Mouse (Mus musculus) heart, postnatal 0 days (tissue): Measurements from ENCODE around the gene Negr1. TPM values are rescaled to one million over a fixed set of nuclear protein-coding genes. Genes with fewer than 3 reads are reported as not detected.

Experiments
- ATAC-seq: fragments of 200-750 bp; cut with Nextera tagmentation; 2 replicates; pipeline ENCODE4 v1.8.0; 2017; ENCODE audit warnings: low read depth, moderate number of reproducible peaks, moderate library complexity; ENCODE audit not compliant: insufficient read depth
- DNase-seq: peaks from one replicate; pipeline ENCODE4 v3.0.0-alpha.2; 2016; ENCODE audit warnings: low spot score
- H3K27ac ChIP-seq: fragments of 300-500 bp; sonication (generic); 2 replicates; pipeline ENCODE4 v1.5.1; 2014; ENCODE audit warnings: low read depth, mild to moderate bottlenecking
- H3K27me3 ChIP-seq: fragments of 300-500 bp; sonication (generic); 2 replicates; pipeline ENCODE4 v1.6.1; 2014; ENCODE audit warnings: low read length, mixed read lengths; ENCODE audit not compliant: control insufficient read depth, insufficient read depth
- H3K36me3 ChIP-seq: fragments of 300-500 bp; sonication (generic); replicated peaks from 2 replicates; pipeline ENCODE4 v1.6.1; 2014; ENCODE audit warnings: low read length, mixed read lengths; ENCODE audit not compliant: control insufficient read depth, insufficient read depth
- H3K4me1 ChIP-seq: fragments of 300-500 bp; sonication (generic); 2 replicates; pipeline ENCODE4 v1.6.1; 2014; ENCODE audit warnings: antibody characterized with exemption; ENCODE audit not compliant: control insufficient read depth, insufficient read depth
- H3K4me2 ChIP-seq: fragments of 300-500 bp; sonication (generic); 2 replicates; pipeline ENCODE4 v1.6.1; 2014; ENCODE audit warnings: low read depth, mild to moderate bottlenecking, low read length, moderate library complexity
- H3K4me3 ChIP-seq: fragments of 300-500 bp; sonication (generic); 2 replicates; pipeline ENCODE4 v1.5.1; 2014; ENCODE audit warnings: low read depth, low read length
- H3K9ac ChIP-seq: fragments of 300-500 bp; sonication (generic); replicated peaks from 2 replicates; pipeline ENCODE4 v1.6.1; 2014; ENCODE audit warnings: low read depth, low read length, mixed read lengths
- H3K9me3 ChIP-seq: fragments of 300-500 bp; sonication (generic); replicated peaks from 2 replicates; pipeline ENCODE4 v1.6.1; 2016; ENCODE audit warnings: low read length; ENCODE audit not compliant: control insufficient read depth
- CTCF ChIP-seq: IDR thresholded peaks from 2 replicates; pipeline ENCODE4 v1.5.1; 2016; ENCODE audit warnings: antibody characterized with exemption, control low read depth, low read depth
- EP300 ChIP-seq: IDR thresholded peaks from 2 replicates; pipeline ENCODE4 v1.6.1; 2016; ENCODE audit warnings: antibody characterized with exemption, low read depth
- whole genome bisulfite sequencing: fragments of 180-500 bp; shearing (Covaris S2); extraction: QIAGEN DNeasy Blood & Tissue Kit; methylation state at CpG from one replicate; pipeline ENCODE4 v1.1.7; 2014; 5-methylcytosine and 5-hydroxymethylcytosine counted together
- polyA plus RNA-seq: library from polyadenylated mRNA; unstranded; fragments of >200 nt; fragmentation: Nextera tagmentation; extraction: Ambion mirVana; gene quantifications from 2 replicates; pipeline ENCODE4 v1.2.1, GENCODE M21; 2015
- total RNA-seq: library from RNA; depleted of rRNA; stranded (reverse); fragments of >200 nt; gene quantifications from 2 replicates; pipeline ENCODE4 v1.2.3, GENCODE M21; 2014; ENCODE audit warnings: low replicate concordance

Negr1 gene
- total and polyA plus RNA-seq, 2 experiments from 2014 or later = 0.55 to 2.0 TPM

DNA sequence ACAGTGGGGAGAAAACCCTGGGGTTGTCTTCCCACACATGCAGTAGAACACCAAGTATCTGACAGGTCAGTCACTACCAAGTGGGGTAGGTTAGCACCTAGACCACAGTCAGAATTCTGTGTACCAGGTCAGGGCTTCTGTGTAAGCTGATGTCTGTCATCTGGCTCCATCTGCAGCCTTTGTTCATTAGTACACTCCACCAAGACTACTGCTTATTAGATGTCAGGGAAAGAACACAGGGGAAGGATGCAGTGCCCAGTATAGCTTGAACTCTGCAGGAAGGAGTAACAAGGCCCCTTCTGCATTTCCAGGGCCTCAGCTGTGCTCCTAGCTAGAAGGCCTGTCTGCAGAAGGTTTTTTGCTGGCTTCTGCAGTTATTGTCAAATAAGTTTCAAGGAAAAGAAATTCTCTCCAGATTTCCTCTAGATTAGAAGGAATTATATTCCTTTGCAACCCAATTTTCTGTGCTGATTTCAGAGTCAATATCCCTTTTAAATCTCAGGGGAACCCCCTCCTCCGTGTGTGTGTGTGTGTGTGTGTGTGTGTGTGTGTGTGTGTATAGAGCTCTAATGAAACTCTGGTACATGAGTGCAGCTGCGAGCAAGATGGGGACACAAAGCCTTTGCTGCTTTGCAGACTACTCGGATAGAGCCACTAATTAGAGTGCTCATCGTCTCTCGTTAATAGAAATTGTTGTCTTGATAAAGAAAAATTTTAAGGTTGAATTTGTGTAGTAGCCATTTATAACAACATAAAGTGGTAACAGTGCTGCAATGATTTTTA, 654.5 kb downstream of the Negr1 start:
- peak; percentile 9 for DNase-seq
- no peak overlapping the region for H3K4me2 ChIP-seq
- H3K9ac ChIP-seq = no peak overlapping the region
- H3K36me3 ChIP-seq = no peaks in the 10 kb centered on the region
- no peaks in the 10 kb centered on the region for H3K27me3 ChIP-seq
- ATAC-seq = no peak
- TF ChIP-seq CTCF (peak; percentile 15; the same call in 1 of the 2 replicates), EP300 (no peak)
- H3K4me3 ChIP-seq = no peak overlapping the region
- no peak overlapping the region for H3K27ac ChIP-seq
- 73% methylated on average over 5 of the region's 5 CpGs for WGBS
- no peaks in the 10 kb centered on the region for H3K9me3 ChIP-seq
- H3K4me1 ChIP-seq = no peaks in the 10 kb centered on the region

DNA sequence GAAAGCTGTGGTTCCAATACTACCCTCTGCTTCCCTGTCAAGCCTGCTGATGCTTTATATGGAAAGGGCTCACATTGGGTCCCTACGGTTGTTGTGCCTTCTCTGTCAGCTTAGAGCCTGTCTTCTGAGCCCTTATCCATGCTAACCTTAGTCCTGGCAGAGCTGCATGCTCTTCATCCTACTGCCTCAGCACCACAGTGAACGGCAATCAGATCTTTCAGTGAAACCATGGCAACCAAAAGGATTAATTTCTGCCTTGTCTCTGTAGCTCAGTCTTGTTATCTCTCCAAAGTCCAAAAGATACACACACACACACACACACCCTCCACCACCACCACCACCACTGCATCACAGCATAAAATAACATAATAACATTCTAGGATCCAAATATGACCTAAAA, 656.2 kb downstream of the Negr1 start:
- H3K9me3 ChIP-seq = no peaks in the 10 kb centered on the region
- H3K4me1 ChIP-seq = no peaks in the 10 kb centered on the region
- ATAC-seq (no peak), DNase-seq (no peak)
- H3K36me3 ChIP-seq = no peaks in the 10 kb centered on the region
- no peak overlapping the region for H3K27ac ChIP-seq
- no peak overlapping the region for H3K9ac ChIP-seq
- no peak overlapping the region for H3K4me3 ChIP-seq
- no peaks in the 10 kb centered on the region for H3K27me3 ChIP-seq
- TF ChIP-seq EP300 = no peak
- no peak for TF ChIP-seq CTCF
- no peak overlapping the region for H3K4me2 ChIP-seq
- 60% methylated on average over 2 of the region's 2 CpGs for WGBS

DNA sequence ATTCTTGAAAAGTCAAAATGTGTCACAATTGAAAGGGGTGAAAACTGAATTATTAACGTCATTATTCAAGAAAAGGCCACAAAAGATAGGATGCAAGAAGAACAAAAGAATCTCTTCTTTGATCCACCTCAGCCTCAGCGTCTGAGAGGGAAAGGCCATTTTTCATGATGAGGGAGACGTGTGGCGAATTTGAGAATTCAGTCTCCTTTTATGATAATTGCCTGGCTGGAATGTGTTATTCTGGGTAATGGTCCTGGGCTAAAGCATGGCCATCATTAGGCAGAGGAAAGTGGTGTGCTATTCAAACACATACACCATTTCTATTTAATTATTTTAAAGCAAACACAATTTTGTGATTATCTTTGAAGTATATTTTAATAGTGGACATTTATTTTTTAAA, 663.3 kb downstream of the Negr1 start:
- no peak overlapping the region for H3K9ac ChIP-seq
- DNase-seq (no peak), ATAC-seq (no peak)
- no peaks in the 10 kb centered on the region for H3K27me3 ChIP-seq
- no peaks in the 10 kb centered on the region for H3K36me3 ChIP-seq
- no peak overlapping the region for H3K27ac ChIP-seq
- no peak overlapping the region for H3K4me3 ChIP-seq
- H3K4me1 ChIP-seq = no peaks in the 10 kb centered on the region
- whole genome bisulfite sequencing = 64% methylated on average over 4 of the region's 4 CpGs
- TF ChIP-seq EP300 (no peak), CTCF (no peak)
- no peaks in the 10 kb centered on the region for H3K9me3 ChIP-seq
- H3K4me2 ChIP-seq = no peak overlapping the region

DNA sequence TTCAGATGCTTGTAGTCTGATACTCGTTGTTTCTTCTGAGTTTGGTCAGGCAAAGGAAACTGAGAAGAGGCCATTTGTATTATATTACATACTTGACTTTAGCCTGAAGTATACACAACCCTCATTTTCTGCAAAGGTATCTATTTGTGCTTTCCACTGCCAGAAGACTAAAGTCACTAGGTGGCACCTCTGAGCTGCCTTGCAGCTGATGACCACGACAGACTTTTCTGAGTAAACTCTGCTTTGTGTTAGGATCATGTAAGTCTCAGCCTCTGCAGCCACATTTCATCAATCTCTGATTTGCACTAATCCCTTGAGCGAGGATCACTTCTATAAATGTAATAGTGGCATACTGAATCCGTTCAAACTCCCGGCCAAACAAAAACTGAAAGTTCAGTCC, 671.1 kb downstream of the Negr1 start:
- TF ChIP-seq EP300 (no peak), CTCF (peak; percentile 80)
- DNase-seq = peak; percentile 53
- Histone ChIP-seq H3K36me3 (no peaks in the 10 kb centered on the region), H3K9ac (no peak overlapping the region), H3K27me3 (no peaks in the 10 kb centered on the region), H3K9me3 (no peaks in the 10 kb centered on the region), H3K4me3 (no peak overlapping the region), H3K27ac (no peak overlapping the region), H3K4me1 (no peaks in the 10 kb centered on the region), H3K4me2 (0 out of 2 replicates have a peak overlapping the region, but pooled peaks have one; percentile 9)
- no peak for ATAC-seq
- WGBS = 19% methylated on average over 5 of the region's 5 CpGs

DNA sequence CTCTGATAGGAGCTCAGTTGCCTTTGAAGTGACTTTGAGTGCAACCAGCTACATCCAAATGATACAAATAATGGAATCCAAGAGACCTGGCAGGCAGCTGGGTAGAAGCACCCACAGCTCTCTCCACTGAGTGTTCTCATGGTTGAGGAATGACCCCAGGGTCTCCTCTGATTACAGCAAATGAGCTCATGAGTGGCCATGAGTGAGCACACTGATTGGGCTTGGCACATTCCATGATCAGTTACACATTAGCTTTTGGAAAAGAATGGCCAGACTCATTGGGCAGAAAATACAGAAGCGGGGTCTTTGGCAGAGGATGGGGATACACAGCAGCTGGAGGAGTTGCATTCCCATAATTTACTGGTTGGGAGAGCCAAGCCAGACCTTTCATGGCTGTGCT, 678.6 kb downstream of the Negr1 start:
- 68% methylated on average over 1 of the region's 1 CpGs for whole genome bisulfite sequencing
- DNase-seq = no peak
- no peak for ATAC-seq
- no peak for TF ChIP-seq EP300
- no peak for TF ChIP-seq CTCF
- Histone ChIP-seq H3K27ac (no peak overlapping the region), H3K4me3 (no peak overlapping the region), H3K36me3 (no peaks in the 10 kb centered on the region), H3K9me3 (no peaks in the 10 kb centered on the region), H3K4me1 (peaks cover 2% of the 10 kb centered on the region; the same call in 1 of the 2 replicates), H3K9ac (no peak overlapping the region), H3K4me2 (no peak overlapping the region), H3K27me3 (no peaks in the 10 kb centered on the region)

DNA sequence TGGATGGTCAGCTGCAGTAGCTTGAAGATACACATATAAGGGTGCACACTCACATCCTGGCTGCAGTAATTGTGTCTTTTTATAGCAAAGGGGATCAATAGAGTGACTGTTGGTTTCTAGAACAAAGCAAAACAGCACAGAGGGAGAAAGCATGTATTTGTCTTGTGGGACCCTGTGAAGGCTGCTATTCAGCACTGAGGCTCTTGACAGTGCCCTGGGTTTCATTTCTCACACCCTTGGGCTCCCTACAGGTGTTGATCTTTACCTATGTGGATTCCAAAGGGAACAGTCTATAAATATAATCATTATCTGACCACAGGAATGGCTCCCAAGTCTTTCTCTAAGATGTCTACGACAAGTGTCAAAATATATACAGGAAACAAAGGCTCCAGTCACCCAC, 693.9 kb downstream of the Negr1 start:
- H3K9ac ChIP-seq = no peak overlapping the region
- no peaks in the 10 kb centered on the region for H3K27me3 ChIP-seq
- no peak for TF ChIP-seq CTCF
- no peak for TF ChIP-seq EP300
- H3K4me1 ChIP-seq = no peaks in the 10 kb centered on the region
- H3K4me3 ChIP-seq = no peak overlapping the region
- no peaks in the 10 kb centered on the region for H3K9me3 ChIP-seq
- no peak overlapping the region for H3K27ac ChIP-seq
- DNase-seq (no peak), ATAC-seq (no peak)
- 13% methylated on average over 1 of the region's 1 CpGs for WGBS
- no peak overlapping the region for H3K4me2 ChIP-seq
- H3K36me3 ChIP-seq = no peaks in the 10 kb centered on the region
